Mouse (Mus musculus): ENCODE data around the gene Pced1a. TPM values are rescaled to one million over a fixed set of nuclear protein-coding genes. Genes with fewer than 3 reads are reported as not detected.
"Not testable (repeated sequence)": the region's sequence is repeated elsewhere in the genome, so short reads cannot be mapped to it uniquely, and the experiment has no call there.

Gene Pced1a
- polyA plus RNA-seq, 1 experiment from 2014 or later: 13.9 TPM

GRCm38 (mm10) chr2:130400046-130400445 is 24.5 kb downstream of the Pced1a start:
- H3K27me3 ChIP-seq (ENCODE audit: low read depth, poor library complexity, severe bottlenecking): peaks cover 25% of the 10 kb centered on the region
- H3K27ac ChIP-seq (replicated peaks): no peak overlapping the region
- H3K36me3 ChIP-seq: peaks cover 4% of the 10 kb centered on the region
- WGBS: 95% methylated on average over 1 of the region's 1 CpGs
- H3K9me3 ChIP-seq (replicated peaks): no peaks in the 10 kb centered on the region
- no peak for DNase-seq (ENCODE audit: low spot score)
- no peak overlapping the region for H3K4me3 ChIP-seq
- peaks cover 31% of the 10 kb centered on the region for H3K4me1 ChIP-seq

GRCm38 (mm10) chr2:130398091-130398490 is 26.4 kb downstream of the Pced1a start:
- H3K27me3 ChIP-seq (ENCODE audit: low read depth, poor library complexity, severe bottlenecking): peaks cover 25% of the 10 kb centered on the region
- H3K36me3 ChIP-seq: peaks cover 22% of the 10 kb centered on the region
- WGBS: 14% methylated on average over 14 of the region's 14 CpGs
- H3K4me1 ChIP-seq: peaks cover 31% of the 10 kb centered on the region
- H3K27ac ChIP-seq (replicated peaks): peak overlapping the region; percentile 87
- no peak for DNase-seq (ENCODE audit: low spot score)
- peak overlapping the region; percentile 68 for H3K4me3 ChIP-seq
- H3K9me3 ChIP-seq (replicated peaks): no peaks in the 10 kb centered on the region

GRCm38 (mm10) chr2:130397186-130397985 is 27.1 kb downstream of the Pced1a start, which contains the start of gene Cpxm1:
Gene Cpxm1 (minus strand): TSS chr2:130397574.
- Histone ChIP-seq H3K4me1 (peaks cover 31% of the 10 kb centered on the region), H3K9me3 (replicated peaks) (no peaks in the 10 kb centered on the region), H3K36me3 (peaks cover 25% of the 10 kb centered on the region), H3K4me3 (peak within 1 kb of the TSS; percentile 68), H3K27ac (replicated peaks) (peak within 1 kb of the TSS; percentile 87), H3K27me3 (ENCODE audit: low read depth, poor library complexity, severe bottlenecking) (peaks cover 25% of the 10 kb centered on the region)
- under 1% methylated on average over 53 of the region's 53 CpGs for WGBS
- DNase-seq (ENCODE audit: low spot score): peak; percentile 79

GRCm38 (mm10) chr2:130395696-130396095 is 28.8 kb downstream of the Pced1a start:
- Histone ChIP-seq H3K27me3 (ENCODE audit: low read depth, poor library complexity, severe bottlenecking) (peaks cover 25% of the 10 kb centered on the region), H3K36me3 (peaks cover 31% of the 10 kb centered on the region), H3K4me1 (peaks cover 22% of the 10 kb centered on the region), H3K9me3 (replicated peaks) (no peaks in the 10 kb centered on the region), H3K27ac (replicated peaks) (no peak overlapping the region), H3K4me3 (no peak overlapping the region)
- 94% methylated on average over 11 of the region's 11 CpGs for WGBS
- DNase-seq (ENCODE audit: low spot score): no peak

- DNase-seq (ENCODE audit: low spot score): no peak
- Histone ChIP-seq H3K4me3 (no peak overlapping the region), H3K27me3 (ENCODE audit: low read depth, poor library complexity, severe bottlenecking) (peaks cover 7% of the 10 kb centered on the region), H3K27ac (replicated peaks) (no peak overlapping the region), H3K4me1 (peaks cover 16% of the 10 kb centered on the region), H3K9me3 (replicated peaks) (no peaks in the 10 kb centered on the region), H3K36me3 (peaks cover 35% of the 10 kb centered on the region)
- WGBS: 90% methylated on average over 3 of the region's 3 CpGs
Observed at GRCm38 (mm10) chr2:130392836-130393235, 31.7 kb downstream of the Pced1a start.

GRCm38 (mm10) chr2:130390993-130391625 is 33.4 kb downstream of the Pced1a start:
- WGBS: 89% methylated on average over 11 of the region's 11 CpGs
- H3K36me3 ChIP-seq: peaks cover 35% of the 10 kb centered on the region

GRCm38 (mm10) chr2:130388796-130389195 is 35.7 kb downstream of the Pced1a start:
- Histone ChIP-seq H3K4me1 (no peaks in the 10 kb centered on the region), H3K27me3 (ENCODE audit: low read depth, poor library complexity, severe bottlenecking) (peaks cover 3% of the 10 kb centered on the region; the same call in 1 of the 2 replicates), H3K4me3 (no peak overlapping the region), H3K36me3 (peaks cover 19% of the 10 kb centered on the region), H3K9me3 (replicated peaks) (no peaks in the 10 kb centered on the region), H3K27ac (replicated peaks) (no peak overlapping the region)
- DNase-seq (ENCODE audit: low spot score): no peak
- WGBS: 73% methylated on average over 2 of the region's 2 CpGs

More at GRCm38 (mm10) chr2:130390993-130391625, 33.4 kb downstream of the Pced1a start:
- H3K27me3 ChIP-seq (ENCODE audit: low read depth, poor library complexity, severe bottlenecking): peaks cover 8% of the 10 kb centered on the region; the same call in 1 of the 2 replicates
- no peak overlapping the region for H3K4me3 ChIP-seq
- DNase-seq (ENCODE audit: low spot score): no peak
- H3K27ac ChIP-seq (replicated peaks): no peak overlapping the region
- H3K4me1 ChIP-seq: no peaks in the 10 kb centered on the region
- H3K9me3 ChIP-seq (replicated peaks): no peaks in the 10 kb centered on the region

GRCm38 (mm10) chr2:130386212-130386611 is 38.3 kb downstream of the Pced1a start:
- DNase-seq (ENCODE audit: low spot score): no peak
- WGBS: 83% methylated on average over 1 of the region's 1 CpGs
- H3K4me1 ChIP-seq: no peaks in the 10 kb centered on the region
- peaks cover 7% of the 10 kb centered on the region; the same call in 1 of the 2 replicates for H3K36me3 ChIP-seq
- H3K27ac ChIP-seq (replicated peaks): no peak overlapping the region
- H3K27me3 ChIP-seq (ENCODE audit: low read depth, poor library complexity, severe bottlenecking): peaks cover 3% of the 10 kb centered on the region; the same call in 1 of the 2 replicates
- no peak overlapping the region for H3K4me3 ChIP-seq
- H3K9me3 ChIP-seq (replicated peaks): no peaks in the 10 kb centered on the region

- H3K4me1 ChIP-seq: no peaks in the 10 kb centered on the region
- no peaks in the 10 kb centered on the region for H3K36me3 ChIP-seq
- no peaks in the 10 kb centered on the region for H3K9me3 ChIP-seq (replicated peaks)
- no peak overlapping the region for H3K27ac ChIP-seq (replicated peaks)
- H3K27me3 ChIP-seq (ENCODE audit: low read depth, poor library complexity, severe bottlenecking): peaks cover 3% of the 10 kb centered on the region; the same call in 1 of the 2 replicates
- H3K4me3 ChIP-seq: no peak overlapping the region
- WGBS: 87% methylated on average over 6 of the region's 6 CpGs
- no peak for DNase-seq (ENCODE audit: low spot score)
Observed at GRCm38 (mm10) chr2:130383895-130384294, 40.6 kb downstream of the Pced1a start.

- Histone ChIP-seq H3K27me3 (ENCODE audit: low read depth, poor library complexity, severe bottlenecking) (peaks cover 3% of the 10 kb centered on the region; the same call in 1 of the 2 replicates), H3K4me1 (no peaks in the 10 kb centered on the region), H3K4me3 (no peak overlapping the region), H3K9me3 (replicated peaks) (no peaks in the 10 kb centered on the region), H3K36me3 (no peaks in the 10 kb centered on the region), H3K27ac (replicated peaks) (no peak overlapping the region)
- WGBS: 59% methylated on average over 3 of the region's 3 CpGs
- no peak for DNase-seq (ENCODE audit: low spot score)
Observed at GRCm38 (mm10) chr2:130383205-130383604, 41.3 kb downstream of the Pced1a start.

- no peak overlapping the region for H3K4me3 ChIP-seq
- no peaks in the 10 kb centered on the region; the same call in 1 of the 2 replicates for H3K27me3 ChIP-seq (ENCODE audit: low read depth, poor library complexity, severe bottlenecking)
- WGBS: 86% methylated on average over 4 of the region's 4 CpGs
- H3K9me3 ChIP-seq (replicated peaks): no peaks in the 10 kb centered on the region
- no peak for DNase-seq (ENCODE audit: low spot score)
- peaks cover 11% of the 10 kb centered on the region for H3K4me1 ChIP-seq
- no peaks in the 10 kb centered on the region for H3K36me3 ChIP-seq
- H3K27ac ChIP-seq (replicated peaks): no peak overlapping the region
Observed at GRCm38 (mm10) chr2:130374951-130375350, 49.5 kb downstream of the Pced1a start.

GRCm38 (mm10) chr2:130373026-130373425 is 51.5 kb downstream of the Pced1a start:
- 65% methylated on average over 1 of the region's 1 CpGs for WGBS
- H3K27me3 ChIP-seq (ENCODE audit: low read depth, poor library complexity, severe bottlenecking); DNase-seq (ENCODE audit: low spot score); H3K4me3 ChIP-seq; H3K36me3 ChIP-seq; H3K9me3 ChIP-seq (replicated peaks); H3K27ac ChIP-seq (replicated peaks): not testable (repeated sequence)
- H3K4me1 ChIP-seq: peaks cover 15% of the 10 kb centered on the region

- H3K9me3 ChIP-seq (replicated peaks): no peaks in the 10 kb centered on the region
- H3K36me3 ChIP-seq: no peaks in the 10 kb centered on the region
- no peak overlapping the region for H3K4me3 ChIP-seq
- no peak for DNase-seq (ENCODE audit: low spot score)
- 68% methylated on average over 4 of the region's 4 CpGs for WGBS
- peaks cover 30% of the 10 kb centered on the region for H3K4me1 ChIP-seq
- peaks cover 46% of the 10 kb centered on the region for H3K27me3 ChIP-seq (ENCODE audit: low read depth, poor library complexity, severe bottlenecking)
- no peak overlapping the region for H3K27ac ChIP-seq (replicated peaks)
Observed at GRCm38 (mm10) chr2:130367386-130367785, 57.1 kb downstream of the Pced1a start.

Data from midbrain, embryonic 10.5 days (tissue).